Mouse (Mus musculus): ENCODE results near the gene Myh10.

DNA sequence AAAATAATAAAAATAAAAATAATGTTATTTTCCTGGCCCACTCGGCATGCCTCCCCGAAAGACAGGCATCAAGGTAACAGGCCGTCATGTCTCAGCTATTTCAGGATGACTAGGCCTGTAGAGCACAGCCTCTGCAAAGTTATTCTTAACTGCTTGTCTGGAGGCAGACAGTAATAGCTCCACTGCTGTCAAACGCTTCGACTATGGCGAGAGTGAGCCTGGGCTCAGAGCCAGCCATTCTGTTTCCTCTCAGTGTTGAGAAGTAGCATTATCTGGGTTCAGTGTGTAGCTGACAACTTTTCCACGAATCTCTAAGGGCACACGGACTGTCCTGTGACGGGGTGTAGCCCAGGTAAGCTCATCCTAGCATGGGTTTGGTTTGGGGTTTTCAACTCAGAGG lies 33.5 kb upstream of the Myh10 start:
- TF ChIP-seq POLR2A (IDR thresholded peaks at IDR 0.05; ENCODE audit: insufficient read depth, low read depth, low read length) (no peak), CTCF (IDR thresholded peaks at IDR 0.05) (no peak), EP300 (IDR thresholded peaks at IDR 0.05; ENCODE audit: insufficient read depth, low read depth, low read length) (0 out of 2 replicates have a peak, but pooled peaks have one; percentile 16)

Data from heart, adult 2 months (tissue).